Mouse (Mus musculus): ENCODE measurements around the gene Skint3.
"Not testable (repeated sequence)": the region's sequence is repeated elsewhere in the genome, so short reads cannot be mapped to it uniquely, and the experiment has no call there.

The Skint3 gene

GRCm38 (mm10) chr4:112231945-112232344, at the start of gene Skint3:
Gene Skint3, plus strand, starts transcription at chr4:112232245.
- no peak for ATAC-seq (ENCODE audit: insufficient number of reproducible peaks, low FRiP score, low TSS enrichment)

- no peak for ATAC-seq (ENCODE audit: insufficient number of reproducible peaks, low FRiP score, low TSS enrichment)
These were observed 11.4 kb downstream of the Skint3 start for GRCm38 (mm10) chr4:112243416-112243815.

- ATAC-seq (ENCODE audit: insufficient number of reproducible peaks, low FRiP score, low TSS enrichment) = no peak
These were observed 11.9 kb downstream of the Skint3 start for GRCm38 (mm10) chr4:112243951-112244350.

GRCm38 (mm10) chr4:112256022-112256421, 24.0 kb downstream of the Skint3 start:
- ATAC-seq (ENCODE audit: insufficient number of reproducible peaks, low FRiP score, low TSS enrichment) = no peak

- no peak for ATAC-seq (ENCODE audit: insufficient number of reproducible peaks, low FRiP score, low TSS enrichment)
These were observed 55.3 kb downstream of the Skint3 start for GRCm38 (mm10) chr4:112287178-112287974.

GRCm38 (mm10) chr4:112288396-112288795, 56.4 kb downstream of the Skint3 start:
- ATAC-seq (ENCODE audit: insufficient number of reproducible peaks, low FRiP score, low TSS enrichment) = no peak

- no peak for ATAC-seq (ENCODE audit: insufficient number of reproducible peaks, low FRiP score, low TSS enrichment)
These were observed 70.3 kb downstream of the Skint3 start for GRCm38 (mm10) chr4:112302305-112302704.

- no peak for ATAC-seq (ENCODE audit: insufficient number of reproducible peaks, low FRiP score, low TSS enrichment)
These were observed 70.9 kb downstream of the Skint3 start for GRCm38 (mm10) chr4:112302855-112303509.

- not testable (repeated sequence) for ATAC-seq (ENCODE audit: insufficient number of reproducible peaks, low FRiP score, low TSS enrichment)
These were observed 117.1 kb downstream of the Skint3 start for GRCm38 (mm10) chr4:112349111-112349510.

Measured in cerebellum, adult (tissue).